Mouse (Mus musculus) brain, embryonic 14.5 days (tissue): ENCODE measurements around the gene Slc16a8.

Experiments
- CTCF ChIP-seq: fragments of 200-500 bp; IDR thresholded peaks from 2 replicates; pipeline ENCODE4 v1.5.1; 2012; ENCODE audit warnings: inconsistent platforms, mild to moderate bottlenecking, moderate library complexity, borderline replicate concordance; ENCODE audit not compliant: insufficient read depth, insufficient read length; ENCODE audit errors: extremely low read depth
- POLR2A ChIP-seq: fragments of 200-500 bp; IDR thresholded peaks from 2 replicates; pipeline ENCODE4 v1.6.1; 2012; ENCODE audit warnings: mild to moderate bottlenecking, inconsistent platforms, borderline replicate concordance; ENCODE audit not compliant: poor library complexity, insufficient read depth, insufficient read length, severe bottlenecking; ENCODE audit errors: extremely low read depth

DNA sequence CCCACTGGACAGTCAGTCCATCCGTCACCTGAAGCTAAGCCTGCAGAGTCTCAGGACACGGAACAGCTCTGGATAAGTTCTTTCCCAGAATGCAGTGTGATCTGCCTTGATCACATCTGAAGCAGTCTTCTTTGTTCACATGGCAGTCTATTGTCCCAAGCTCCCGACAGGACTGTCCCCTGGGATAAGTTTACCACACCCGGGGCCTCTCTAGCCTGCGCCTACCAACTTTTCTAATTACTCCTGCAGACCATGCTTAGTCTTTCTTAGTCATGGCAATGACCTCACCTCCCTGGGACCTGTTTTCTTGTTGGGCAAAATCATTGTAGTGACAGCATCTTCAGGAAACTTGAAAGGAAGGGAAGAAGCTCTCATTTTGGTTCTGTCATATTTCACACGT, 16.5 kb downstream of the Slc16a8 start:
- TF ChIP-seq CTCF (no peak), POLR2A (no peak)
